Mouse (Mus musculus): ENCODE data around the gene Nt5dc2.

GRCm38 (mm10) chr14:31177715-31178114, 46.9 kb downstream of the Nt5dc2 start:
- no peak for TF ChIP-seq ZC3H11A (IDR thresholded peaks at IDR 0.05; ENCODE audit: borderline replicate concordance, low read depth, low read length)
- no peak for TF ChIP-seq MAFK (IDR thresholded peaks at IDR 0.05; ENCODE audit: insufficient read depth, low read depth, low read length)
